Mouse (Mus musculus) heart, adult 11 months (tissue): ENCODE measurements around the gene Syngap1.
"Not testable (repeated sequence)": the region's sequence is repeated elsewhere in the genome, so short reads cannot be mapped to it uniquely, and the experiment has no call there.

Experiments used
- DNase-seq: peaks from one replicate; pipeline ENCODE4 v3.0.0; 2022

Gene Syngap1

GRCm38 (mm10) chr17:26941031-26941789 is at the start of gene Syngap1:
Gene Syngap1 (plus strand): TSS chr17:26941253.
- DNase-seq = peak; percentile 96

GRCm38 (mm10) chr17:26892635-26893375 is 48.2 kb upstream of the Syngap1 start:
- peak; percentile 97 for DNase-seq

GRCm38 (mm10) chr17:26893492-26893891 is 47.6 kb upstream of the Syngap1 start:
- DNase-seq = peak; percentile 93

- peak; percentile 92 for DNase-seq
These were observed 46.7 kb upstream of the Syngap1 start for GRCm38 (mm10) chr17:26894342-26894741.

- peak; percentile 97 for DNase-seq
These were observed 45.5 kb upstream of the Syngap1 start for GRCm38 (mm10) chr17:26895578-26895977.

GRCm38 (mm10) chr17:26900916-26901315 is 40.1 kb upstream of the Syngap1 start:
- DNase-seq = no peak

- DNase-seq = peak; percentile 93
These were observed 36.7 kb upstream of the Syngap1 start for GRCm38 (mm10) chr17:26904320-26904719.

- DNase-seq = not testable (repeated sequence)
These were observed 33.5 kb upstream of the Syngap1 start for GRCm38 (mm10) chr17:26907506-26907905.

GRCm38 (mm10) chr17:26915248-26915647 is 25.8 kb upstream of the Syngap1 start:
- no peak for DNase-seq

- DNase-seq = peak; percentile 100
These were observed 24.2 kb upstream of the Syngap1 start, which contains the start of gene Kifc5b for GRCm38 (mm10) chr17:26916711-26917482. Gene Kifc5b (plus strand): TSS chr17:26917091.

GRCm38 (mm10) chr17:26917560-26917959 is 23.5 kb upstream of the Syngap1 start:
- peak; percentile 90 for DNase-seq

- DNase-seq = no peak
These were observed 22.7 kb upstream of the Syngap1 start for GRCm38 (mm10) chr17:26918343-26918742.

- DNase-seq = not testable (repeated sequence)
These were observed 21.5 kb upstream of the Syngap1 start for GRCm38 (mm10) chr17:26919516-26919915.

GRCm38 (mm10) chr17:26922368-26922767 is 18.7 kb upstream of the Syngap1 start:
- not testable (repeated sequence) for DNase-seq

GRCm38 (mm10) chr17:26925414-26925813 is 15.6 kb upstream of the Syngap1 start:
- peak; percentile 74 for DNase-seq

- peak; percentile 95 for DNase-seq
These were observed 9.3 kb upstream of the Syngap1 start for GRCm38 (mm10) chr17:26931795-26932194.

GRCm38 (mm10) chr17:26932839-26933398 is 8.1 kb upstream of the Syngap1 start, which contains the start of gene Phf1:
Gene Phf1 (plus strand): TSS chr17:26933052.
- peak; percentile 100 for DNase-seq

- DNase-seq = no peak
These were observed 7.6 kb upstream of the Syngap1 start for GRCm38 (mm10) chr17:26933419-26933818.

- peak; percentile 94 for DNase-seq
These were observed 6.9 kb upstream of the Syngap1 start for GRCm38 (mm10) chr17:26933885-26934827.

- peak; percentile 92 for DNase-seq
These were observed 6.0 kb upstream of the Syngap1 start for GRCm38 (mm10) chr17:26935027-26935426.

GRCm38 (mm10) chr17:26936453-26936852 is 4.6 kb upstream of the Syngap1 start:
- peak; percentile 92 for DNase-seq
